Mouse (Mus musculus) limb, embryonic 14.5 days (tissue): ENCODE results near the gene Gpr89. TPM values are rescaled to one million over a fixed set of nuclear protein-coding genes. Genes with fewer than 3 reads are reported as not detected.

Experiments used
- ATAC-seq: fragments of 200-750 bp; cut with Nextera tagmentation; 2 replicates; pipeline ENCODE4 v1.8.0; 2017; ENCODE audit warnings: low read depth, moderate number of reproducible peaks, moderate TSS enrichment; ENCODE audit not compliant: low FRiP score
- DNase-seq: peaks from one replicate; pipeline ENCODE4 v3.0.0-alpha.2; 2015; ENCODE audit warnings: low spot score
- H3K27ac ChIP-seq: fragments of 300-500 bp; sonication (generic); replicated peaks from 2 replicates; pipeline ENCODE4 v1.5.1; 2014; ENCODE audit warnings: low read depth, mild to moderate bottlenecking, low read length, moderate library complexity, mixed read lengths
- H3K27me3 ChIP-seq: fragments of 300-500 bp; sonication (generic); 2 replicates; pipeline ENCODE4 v1.6.1; 2014; ENCODE audit warnings: low read length, mixed read lengths; ENCODE audit not compliant: control insufficient read depth, insufficient read depth
- H3K36me3 ChIP-seq: fragments of 300-500 bp; sonication (generic); 2 replicates; pipeline ENCODE4 v1.6.1; 2014; ENCODE audit warnings: mild to moderate bottlenecking, low read length, moderate library complexity, mixed read lengths; ENCODE audit not compliant: control insufficient read depth, insufficient read depth
- H3K4me1 ChIP-seq: fragments of 300-500 bp; sonication (generic); 2 replicates; pipeline ENCODE4 v1.6.1; 2014; ENCODE audit warnings: antibody characterized with exemption, low read length, mixed read lengths; ENCODE audit not compliant: control insufficient read depth, insufficient read depth
- H3K4me2 ChIP-seq: fragments of 300-500 bp; sonication (generic); replicated peaks from 2 replicates; pipeline ENCODE4 v1.6.1; 2014; ENCODE audit warnings: low read depth, mild to moderate bottlenecking, low read length, moderate library complexity; ENCODE audit not compliant: severe bottlenecking
- H3K4me3 ChIP-seq: fragments of 300-500 bp; sonication (generic); replicated peaks from 2 replicates; pipeline ENCODE4 v1.5.1; 2014; ENCODE audit warnings: low read length
- H3K9ac ChIP-seq: fragments of 300-500 bp; sonication (generic); 2 replicates; pipeline ENCODE4 v1.6.1; 2014; ENCODE audit warnings: mild to moderate bottlenecking, low read depth, low read length, moderate library complexity; ENCODE audit not compliant: severe bottlenecking
- H3K9me3 ChIP-seq: fragments of 300-500 bp; sonication (generic); 2 replicates; pipeline ENCODE4 v1.6.1; 2016; ENCODE audit warnings: low read length; ENCODE audit not compliant: control insufficient read depth
- POLR2A ChIP-seq: fragments of 200-500 bp; IDR thresholded peaks from 2 replicates; pipeline ENCODE4 v1.8.0; 2012; ENCODE audit warnings: inconsistent platforms, mild to moderate bottlenecking, moderate library complexity, borderline replicate concordance; ENCODE audit not compliant: insufficient read depth, insufficient read length; ENCODE audit errors: extremely low read depth
- WGBS: fragments of 180-500 bp; shearing (Covaris S2); extraction: QIAGEN DNeasy Blood & Tissue Kit; methylation state at CpG from one replicate; pipeline ENCODE4 v1.1.7; 2014; 5-methylcytosine and 5-hydroxymethylcytosine counted together
- polyA plus RNA-seq, 2 experiments: library from polyadenylated mRNA; depleted of rRNA in 1 of 2; stranded (reverse) in 1 of 2; unstranded in 1 of 2; fragments of >200 nt; fragmentation: Nextera tagmentation in 1 of 2; extraction: Ambion mirVana in 1 of 2; gene quantifications; 2 replicates each; pipeline versions ENCODE4 v1.2.1 to v1.2.3; 2012 to 2014

Gpr89 gene
- polyA plus RNA-seq, 2 experiments = 15.8 to 43.5 TPM

- ATAC-seq = no peak
- Histone ChIP-seq H3K4me3 (no peak overlapping the region), H3K9me3 (no peaks in the 10 kb centered on the region), H3K4me1 (no peaks in the 10 kb centered on the region), H3K36me3 (peaks cover 62% of the 10 kb centered on the region), H3K27me3 (no peaks in the 10 kb centered on the region), H3K27ac (no peak overlapping the region), H3K4me2 (no peak overlapping the region), H3K9ac (no peak overlapping the region)
- DNase-seq = no peak
- WGBS = 82% methylated on average over 2 of the region's 2 CpGs
- TF ChIP-seq POLR2A = no peak
Measured at GRCm38 (mm10) chr3:96870270-96870669, 34.9 kb downstream of the Gpr89 start.

- H3K27me3 ChIP-seq = no peaks in the 10 kb centered on the region
- DNase-seq (no peak), ATAC-seq (no peak)
- no peak overlapping the region for H3K27ac ChIP-seq
- peaks cover 53% of the 10 kb centered on the region for H3K36me3 ChIP-seq
- no peak overlapping the region for H3K4me2 ChIP-seq
- 90% methylated on average over 7 of the region's 7 CpGs for WGBS
- no peak overlapping the region for H3K4me3 ChIP-seq
- H3K9ac ChIP-seq = no peak overlapping the region
- no peaks in the 10 kb centered on the region for H3K9me3 ChIP-seq
- TF ChIP-seq POLR2A = no peak
- no peaks in the 10 kb centered on the region for H3K4me1 ChIP-seq
Measured at GRCm38 (mm10) chr3:96869091-96869490, 36.1 kb downstream of the Gpr89 start.

GRCm38 (mm10) chr3:96868566-96868965 is 36.6 kb downstream of the Gpr89 start:
- peaks cover 49% of the 10 kb centered on the region for H3K36me3 ChIP-seq
- H3K27ac ChIP-seq = no peak overlapping the region
- DNase-seq = no peak
- WGBS = 93% methylated on average over 8 of the region's 8 CpGs
- TF ChIP-seq POLR2A = no peak
- no peak for ATAC-seq
- H3K4me1 ChIP-seq = no peaks in the 10 kb centered on the region
- H3K4me3 ChIP-seq = no peak overlapping the region
- H3K9ac ChIP-seq = no peak overlapping the region
- no peaks in the 10 kb centered on the region for H3K9me3 ChIP-seq
- H3K4me2 ChIP-seq = no peak overlapping the region
- H3K27me3 ChIP-seq = no peaks in the 10 kb centered on the region

GRCm38 (mm10) chr3:96867863-96868262 is 37.3 kb downstream of the Gpr89 start:
- Histone ChIP-seq H3K27ac (no peak overlapping the region), H3K27me3 (no peaks in the 10 kb centered on the region), H3K4me2 (no peak overlapping the region), H3K9me3 (no peaks in the 10 kb centered on the region), H3K4me1 (no peaks in the 10 kb centered on the region), H3K9ac (no peak overlapping the region), H3K36me3 (peaks cover 42% of the 10 kb centered on the region), H3K4me3 (no peak overlapping the region)
- no peak for DNase-seq
- WGBS = 87% methylated on average over 3 of the region's 3 CpGs
- ATAC-seq = no peak
- no peak for TF ChIP-seq POLR2A

- DNase-seq = no peak
- 88% methylated on average over 5 of the region's 5 CpGs for WGBS
Measured at GRCm38 (mm10) chr3:96860498-96860897, 44.6 kb downstream of the Gpr89 start.

GRCm38 (mm10) chr3:96855833-96856232 is 49.3 kb downstream of the Gpr89 start:
- Histone ChIP-seq H3K4me3 (no peak overlapping the region), H3K4me1 (no peaks in the 10 kb centered on the region), H3K4me2 (no peak overlapping the region), H3K9me3 (no peaks in the 10 kb centered on the region), H3K9ac (no peak overlapping the region), H3K27me3 (no peaks in the 10 kb centered on the region), H3K36me3 (peaks cover 3% of the 10 kb centered on the region; the same call in 1 of the 2 replicates), H3K27ac (no peak overlapping the region)
- no peak for TF ChIP-seq POLR2A
- no peak for DNase-seq
- ATAC-seq = no peak
- 86% methylated on average over 3 of the region's 3 CpGs for WGBS

More at GRCm38 (mm10) chr3:96860498-96860897, 44.6 kb downstream of the Gpr89 start:
- no peak overlapping the region for H3K27ac ChIP-seq
- no peaks in the 10 kb centered on the region for H3K27me3 ChIP-seq
- no peaks in the 10 kb centered on the region for H3K9me3 ChIP-seq
- ATAC-seq = no peak
- H3K4me3 ChIP-seq = no peak overlapping the region
- H3K9ac ChIP-seq = no peak overlapping the region
- no peaks in the 10 kb centered on the region for H3K4me1 ChIP-seq
- H3K36me3 ChIP-seq = peaks cover 3% of the 10 kb centered on the region; the same call in 1 of the 2 replicates
- no peak for TF ChIP-seq POLR2A
- H3K4me2 ChIP-seq = no peak overlapping the region
